Mouse (Mus musculus) liver, adult 2 months (tissue): ENCODE measurements at regions not wholly inside any gene's neighbourhood (a gene's known extent, or its start where the extent isn't known, plus 50 kb on each side); places are given as distances from the start of the nearest gene placed in this dataset.

Experiments used
- DNase-seq: peaks from one replicate; pipeline ENCODE4 v3.0.0-alpha.2; 2011; ENCODE audit warnings: low read depth, low spot score; ENCODE audit errors: extremely low read depth
- H3K27ac ChIP-seq: fragments of 200-500 bp; replicated peaks from 2 replicates; pipeline ENCODE4 v1.5.1; 2012; ENCODE audit warnings: low read depth, mild to moderate bottlenecking, control low read depth, inconsistent platforms, low read length; ENCODE audit not compliant: insufficient read depth
- H3K27me3 ChIP-seq: fragments of 200-500 bp; 2 replicates; pipeline ENCODE4 v1.6.1; 2012; ENCODE audit warnings: mild to moderate bottlenecking, moderate library complexity, low read length, inconsistent platforms; ENCODE audit not compliant: control insufficient read depth, insufficient read depth
- H3K36me3 ChIP-seq: fragments of 200-500 bp; 2 replicates; pipeline ENCODE4 v1.6.1; 2012; ENCODE audit warnings: low read length, inconsistent platforms; ENCODE audit not compliant: control insufficient read depth, insufficient read depth
- H3K4me1 ChIP-seq: fragments of 200-500 bp; 2 replicates; pipeline ENCODE4 v1.6.1; 2011; ENCODE audit warnings: low read length; ENCODE audit not compliant: control insufficient read depth, insufficient read depth
- H3K4me3 ChIP-seq: fragments of 200-500 bp; 2 replicates; pipeline ENCODE4 v1.5.1; 2011; ENCODE audit warnings: low read depth, mild to moderate bottlenecking, control low read depth, low read length, moderate library complexity; ENCODE audit not compliant: insufficient read depth
- H3K79me2 ChIP-seq: fragments of 200-500 bp; 2 replicates; pipeline ENCODE4 v1.6.1; 2012; ENCODE audit warnings: inconsistent platforms, mild to moderate bottlenecking, low read length, moderate library complexity; ENCODE audit not compliant: control insufficient read depth, insufficient read depth
- H3K9ac ChIP-seq: fragments of 200-500 bp; 2 replicates; pipeline ENCODE4 v1.6.1; 2012; ENCODE audit warnings: low read depth, mild to moderate bottlenecking, control low read depth, inconsistent platforms, low read length
- CTCF ChIP-seq: fragments of 200-500 bp; IDR thresholded peaks from 2 replicates; pipeline ENCODE4 v1.5.1; 2011; ENCODE audit warnings: low read depth, low read length, control low read depth
- POLR2A ChIP-seq: fragments of 200-500 bp; IDR thresholded peaks from 2 replicates; pipeline ENCODE4 v1.6.1; 2011; ENCODE audit warnings: low read length, control low read depth; ENCODE audit not compliant: insufficient read depth; ENCODE audit errors: extremely low read depth
- WGBS: fragments of 180-500 bp; shearing (Covaris S2); methylation state at CpG from one replicate; pipeline ENCODE4 v1.1.7; 2018; 5-methylcytosine and 5-hydroxymethylcytosine counted together

- no peaks in the 10 kb centered on the region for H3K27me3 ChIP-seq
Observed at GRCm38 (mm10) chr7:70848016-70848776, 481.7 kb upstream of the Nr2f2 start.

GRCm38 (mm10) chr7:70847450-70847993 lies 481.0 kb upstream of the Nr2f2 start:
- no peak overlapping the region for H3K4me3 ChIP-seq
- no peaks in the 10 kb centered on the region for H3K27me3 ChIP-seq
- peaks cover 2% of the 10 kb centered on the region; the same call in 1 of the 2 replicates for H3K4me1 ChIP-seq
- H3K79me2 ChIP-seq = no peaks in the 10 kb centered on the region
- H3K27ac ChIP-seq = no peak overlapping the region
- DNase-seq = no peak
- no peaks in the 10 kb centered on the region for H3K36me3 ChIP-seq
- 93% methylated on average over 8 of the region's 8 CpGs for WGBS
- no peak for TF ChIP-seq POLR2A
- no peak for TF ChIP-seq CTCF
- H3K9ac ChIP-seq = no peak overlapping the region

More at GRCm38 (mm10) chr7:70848016-70848776, 481.7 kb upstream of the Nr2f2 start:
- H3K36me3 ChIP-seq = no peaks in the 10 kb centered on the region
- peaks cover 2% of the 10 kb centered on the region; the same call in 1 of the 2 replicates for H3K4me1 ChIP-seq
- no peak for TF ChIP-seq POLR2A
- TF ChIP-seq CTCF = no peak
- WGBS = 94% methylated on average over 4 of the region's 4 CpGs
- DNase-seq = no peak
- no peak overlapping the region for H3K27ac ChIP-seq
- H3K9ac ChIP-seq = no peak overlapping the region
- no peak overlapping the region for H3K4me3 ChIP-seq
- no peaks in the 10 kb centered on the region for H3K79me2 ChIP-seq

- peak; percentile 12 for DNase-seq
- no peak overlapping the region for H3K9ac ChIP-seq
- WGBS = 39% methylated on average over 4 of the region's 4 CpGs
- H3K36me3 ChIP-seq = no peaks in the 10 kb centered on the region
- H3K4me1 ChIP-seq = peaks cover 2% of the 10 kb centered on the region; the same call in 1 of the 2 replicates
- TF ChIP-seq CTCF = no peak
- TF ChIP-seq POLR2A = no peak
- H3K79me2 ChIP-seq = no peaks in the 10 kb centered on the region
- no peaks in the 10 kb centered on the region for H3K27me3 ChIP-seq
- H3K4me3 ChIP-seq = no peak overlapping the region
- no peak overlapping the region for H3K27ac ChIP-seq
Observed at GRCm38 (mm10) chr7:70846076-70846475, 479.5 kb upstream of the Nr2f2 start.

- H3K4me1 ChIP-seq = no peaks in the 10 kb centered on the region
- H3K9ac ChIP-seq = no peak overlapping the region
- TF ChIP-seq POLR2A = no peak
- TF ChIP-seq CTCF = no peak
- H3K36me3 ChIP-seq = no peaks in the 10 kb centered on the region
- 93% methylated on average over 1 of the region's 1 CpGs for WGBS
- H3K27me3 ChIP-seq = no peaks in the 10 kb centered on the region
- no peak for DNase-seq
- H3K4me3 ChIP-seq = no peak overlapping the region
- no peaks in the 10 kb centered on the region for H3K79me2 ChIP-seq
- H3K27ac ChIP-seq = no peak overlapping the region
Observed at GRCm38 (mm10) chr7:70840142-70840541, 473.6 kb upstream of the Nr2f2 start.

GRCm38 (mm10) chr7:70839190-70839589 lies 472.7 kb upstream of the Nr2f2 start:
- 88% methylated on average over 2 of the region's 2 CpGs for WGBS
- no peak for TF ChIP-seq CTCF
- H3K27ac ChIP-seq = no peak overlapping the region

GRCm38 (mm10) chr7:70834787-70835461 lies 468.4 kb upstream of the Nr2f2 start:
- 80% methylated on average over 4 of the region's 4 CpGs for WGBS
- TF ChIP-seq POLR2A = no peak
- TF ChIP-seq CTCF = no peak
- DNase-seq = no peak

More at GRCm38 (mm10) chr7:70839190-70839589, 472.7 kb upstream of the Nr2f2 start:
- no peak overlapping the region for H3K4me3 ChIP-seq
- H3K27me3 ChIP-seq = no peaks in the 10 kb centered on the region
- no peak for DNase-seq
- no peaks in the 10 kb centered on the region for H3K79me2 ChIP-seq
- no peak overlapping the region for H3K9ac ChIP-seq
- no peaks in the 10 kb centered on the region for H3K4me1 ChIP-seq
- no peaks in the 10 kb centered on the region for H3K36me3 ChIP-seq

More at GRCm38 (mm10) chr7:70834787-70835461, 468.4 kb upstream of the Nr2f2 start:
- Histone ChIP-seq H3K9ac (no peak overlapping the region), H3K27me3 (no peaks in the 10 kb centered on the region), H3K79me2 (no peaks in the 10 kb centered on the region), H3K4me3 (no peak overlapping the region), H3K27ac (no peak overlapping the region), H3K4me1 (no peaks in the 10 kb centered on the region), H3K36me3 (no peaks in the 10 kb centered on the region)
